ENCODE assay signal across 16 mouse cellular contexts in the genomic region with DNA sequence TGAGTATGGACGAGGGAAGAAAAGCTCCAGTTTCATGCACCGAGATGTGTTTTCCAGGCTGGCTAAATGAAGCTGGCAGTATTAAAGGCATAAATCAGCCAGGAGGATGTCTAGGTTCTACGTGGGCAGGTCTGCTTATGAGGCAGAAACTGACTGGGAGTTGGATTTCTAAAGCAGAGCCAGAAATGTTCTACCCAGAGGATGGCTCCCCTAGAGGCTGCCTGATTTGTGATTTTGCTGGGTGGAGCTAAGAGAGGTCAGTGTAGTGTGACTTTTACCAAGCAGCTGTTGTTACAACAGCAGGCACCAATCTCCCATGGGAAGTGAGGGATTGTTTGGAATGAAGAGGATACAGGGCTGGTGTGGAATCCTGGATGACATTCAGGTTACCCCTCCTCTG.
A peak's percentile ranks its signal among the peaks of the same experiment; 100 is the strongest.
DNase-seq lines count a peak whose midpoint lies in the region; ATAC-seq and TF ChIP-seq lines count a peak whose summit lies in the region.
"Had no signal": no experiment of that assay in that cellular context is flagged by ENCODE, and none has a peak within 500 bp of the region (broad histone marks: within the 10 kb centered on the region; RNA-seq: fewer than 3 reads in every experiment).

No protein-coding gene starts in this region.

- H3K9me3 ChIP-seq in intestine, postnatal 0 days (ENCODE audit: control insufficient read depth), result no peaks in the 10 kb centered on the region
- no peaks in the 10 kb centered on the region for H3K9me3 ChIP-seq in intestine, embryonic 16.5 days (ENCODE audit: control insufficient read depth, low read length)
- no peaks in the 10 kb centered on the region for H3K9me3 ChIP-seq in hindbrain, embryonic 11.5 days (ENCODE audit: control insufficient read depth, low read length)

- peak; percentile 9 to 11 for DNase-seq in left cerebral cortex, postnatal 36 days (ENCODE audit: low spot score in 2 of 2)
- DNase-seq in left cerebral cortex, adult 8-10 months (ENCODE audit: low spot score in 2 of 2), result no peak
- peak; percentile 75 for DNase-seq in brain, adult 2 months (ENCODE audit: low read depth, low spot score)
- DNase-seq in lung, postnatal 25 days (ENCODE audit: low spot score), result peak; percentile 2
- no peak for DNase-seq in hindbrain, embryonic 11.5 days (ENCODE audit: low spot score)
- DNase-seq in Muller cell, postnatal 12 days (ENCODE audit: inconsistent ontology term), result no peak
- DNase-seq: adrenal gland, adult 2 months; cerebellum, postnatal 14 days; forebrain, postnatal 0 days; heart, postnatal 10 days; spleen, adult 18-20 months had no signal

- WGBS in intestine, postnatal 0 days, result 74% methylated on average over 3 of the region's 3 CpGs
- 63% methylated on average over 3 of the region's 3 CpGs for WGBS in intestine, embryonic 16.5 days
- 73% methylated on average over 3 of the region's 3 CpGs for WGBS in hindbrain, embryonic 11.5 days

- ATAC-seq in intestine, postnatal 0 days, result no peak
- no peak for ATAC-seq in intestine, embryonic 16.5 days
- no peak for ATAC-seq in hindbrain, embryonic 11.5 days (ENCODE audit: low FRiP score)
- ATAC-seq: forebrain, postnatal 0 days; midbrain, embryonic 16.5 days had no signal

- H3K36me3 ChIP-seq in intestine, postnatal 0 days (ENCODE audit: control insufficient read depth, insufficient read depth), result no peaks in the 10 kb centered on the region
- no peaks in the 10 kb centered on the region for H3K36me3 ChIP-seq in intestine, embryonic 16.5 days (ENCODE audit: control insufficient read depth, insufficient read depth, low read length)
- H3K36me3 ChIP-seq in hindbrain, embryonic 11.5 days (ENCODE audit: control insufficient read depth, insufficient read depth, low read length), result no peaks in the 10 kb centered on the region

- TF ChIP-seq CTCF in intestine, postnatal 0 days (IDR thresholded peaks at IDR 0.05; ENCODE audit: low read depth), result peak; percentile 27; the same call in 1 of the 2 replicates

- no peak overlapping the region for H3K4me2 ChIP-seq in intestine, postnatal 0 days (replicated peaks; ENCODE audit: low read depth)
- no peak overlapping the region for H3K4me2 ChIP-seq in intestine, embryonic 16.5 days (ENCODE audit: low read depth, low read length)
- no peak overlapping the region for H3K4me2 ChIP-seq in hindbrain, embryonic 11.5 days (replicated peaks; ENCODE audit: low read depth, low read length)
- H3K4me2 ChIP-seq: liver, embryonic 11.5 days had no signal

- no peak overlapping the region for H3K9ac ChIP-seq in intestine, postnatal 0 days (ENCODE audit: low read depth, low read length)
- H3K9ac ChIP-seq in intestine, embryonic 16.5 days (ENCODE audit: low read depth, low read length), result no peak overlapping the region
- no peak overlapping the region for H3K9ac ChIP-seq in hindbrain, embryonic 11.5 days (ENCODE audit: low read depth, low read length)
- H3K9ac ChIP-seq: forebrain, postnatal 0 days had no signal

- no peaks in the 10 kb centered on the region for H3K27me3 ChIP-seq in intestine, postnatal 0 days (replicated peaks; ENCODE audit: control insufficient read depth, insufficient read depth, low read length)
- no peaks in the 10 kb centered on the region for H3K27me3 ChIP-seq in intestine, embryonic 16.5 days (replicated peaks; ENCODE audit: control insufficient read depth, insufficient read depth, low read length)
- no peaks in the 10 kb centered on the region for H3K27me3 ChIP-seq in hindbrain, embryonic 11.5 days (ENCODE audit: control insufficient read depth, insufficient read depth, low read length)

- no peaks in the 10 kb centered on the region for H3K4me1 ChIP-seq in intestine, postnatal 0 days (replicated peaks; ENCODE audit: control insufficient read depth, insufficient read depth, low read length)
- no peaks in the 10 kb centered on the region for H3K4me1 ChIP-seq in intestine, embryonic 16.5 days (ENCODE audit: control insufficient read depth, insufficient read depth, low read length)
- no peaks in the 10 kb centered on the region for H3K4me1 ChIP-seq in hindbrain, embryonic 11.5 days (replicated peaks; ENCODE audit: control insufficient read depth, insufficient read depth, low read length)

- no peak overlapping the region for H3K4me3 ChIP-seq in intestine, postnatal 0 days (ENCODE audit: low read depth, low read length)
- H3K4me3 ChIP-seq in intestine, embryonic 16.5 days (ENCODE audit: low read length), result no peak overlapping the region
- no peak overlapping the region for H3K4me3 ChIP-seq in hindbrain, embryonic 11.5 days (ENCODE audit: low read depth, low read length)

- no peak overlapping the region for H3K27ac ChIP-seq in intestine, postnatal 0 days (ENCODE audit: low read depth, low read length)
- H3K27ac ChIP-seq in intestine, embryonic 16.5 days (ENCODE audit: low read length), result no peak overlapping the region
- H3K27ac ChIP-seq in hindbrain, embryonic 11.5 days (ENCODE audit: low read depth, low read length), result no peak overlapping the region
- H3K27ac ChIP-seq: macrophage had no signal

- intact Hi-C loops in left cerebral cortex, postnatal 36 days (cut with DNase I), result no loop called here

Comparison
In these comparisons a context has a peak if more than half of its experiments do, and no peak if none do; other contexts are left out.
1. DNase-seq: peak in left cerebral cortex, postnatal 36 days (2 of 2), brain, adult 2 months (single experiment) and lung, postnatal 25 days (single experiment); none in left cerebral cortex, adult 8-10 months (0 of 2), hindbrain, embryonic 11.5 days (single experiment) and Muller cell, postnatal 12 days (single experiment).